Mouse (Mus musculus) stomach, embryonic 16.5 days (tissue): ENCODE results near the gene Kmt2d. TPM values are rescaled to one million over a fixed set of nuclear protein-coding genes. Genes with fewer than 3 reads are reported as not detected.
A peak's percentile ranks its signal among the peaks of the same experiment; 100 is the strongest.
"Not testable (repeated sequence)": the region's sequence is repeated elsewhere in the genome, so short reads cannot be mapped to it uniquely, and the experiment has no call there.

Experiments
- ATAC-seq: fragments of 200-750 bp; cut with Nextera tagmentation; 2 replicates; pipeline ENCODE4 v1.8.0; 2017; ENCODE audit warnings: moderate number of reproducible peaks, moderate TSS enrichment; ENCODE audit not compliant: insufficient read depth, low FRiP score
- H3K27ac ChIP-seq: fragments of 300-500 bp; sonication (generic); 2 replicates; pipeline ENCODE4 v1.5.1; 2014; ENCODE audit warnings: low read length
- H3K27me3 ChIP-seq: fragments of 300-500 bp; sonication (generic); 2 replicates; pipeline ENCODE4 v1.6.1; 2014; ENCODE audit warnings: low read length, control low read depth, mixed read lengths; ENCODE audit not compliant: control insufficient read depth, insufficient read depth
- H3K36me3 ChIP-seq: fragments of 300-500 bp; sonication (generic); 2 replicates; pipeline ENCODE4 v1.6.1; 2014; ENCODE audit warnings: low read length; ENCODE audit not compliant: control insufficient read depth, insufficient read depth
- H3K4me1 ChIP-seq: fragments of 300-500 bp; sonication (generic); 2 replicates; pipeline ENCODE4 v1.6.1; 2014; ENCODE audit warnings: low read length, control low read depth, mixed read lengths; ENCODE audit not compliant: control insufficient read depth, insufficient read depth
- H3K4me2 ChIP-seq: fragments of 300-500 bp; sonication (generic); 2 replicates; pipeline ENCODE4 v1.6.1; 2014; ENCODE audit warnings: low read depth, low read length, mixed read lengths
- H3K4me3 ChIP-seq: fragments of 300-500 bp; sonication (generic); replicated peaks from 2 replicates; pipeline ENCODE4 v1.5.1; 2014; ENCODE audit warnings: mild to moderate bottlenecking, low read length
- H3K9ac ChIP-seq: fragments of 300-500 bp; sonication (generic); 2 replicates; pipeline ENCODE4 v1.6.1; 2014; ENCODE audit warnings: low read length
- H3K9me3 ChIP-seq: fragments of 300-500 bp; sonication (generic); replicated peaks from 2 replicates; pipeline ENCODE4 v1.6.1; 2016; ENCODE audit warnings: low read length, control low read depth; ENCODE audit not compliant: control insufficient read depth
- WGBS: fragments of 180-500 bp; shearing (Covaris S2); extraction: QIAGEN DNeasy Blood & Tissue Kit; methylation state at CpG from one replicate; pipeline ENCODE4 v1.1.7; 2014; 5-methylcytosine and 5-hydroxymethylcytosine counted together
- polyA plus RNA-seq: library from polyadenylated mRNA; unstranded; fragments of >200 nt; fragmentation: Nextera tagmentation; extraction: Ambion mirVana; gene quantifications from 2 replicates; pipeline ENCODE4 v1.2.1, GENCODE M21; 2015

Kmt2d gene
- polyA plus RNA-seq, 1 experiment from 2014 or later: 11.4 TPM

DNA sequence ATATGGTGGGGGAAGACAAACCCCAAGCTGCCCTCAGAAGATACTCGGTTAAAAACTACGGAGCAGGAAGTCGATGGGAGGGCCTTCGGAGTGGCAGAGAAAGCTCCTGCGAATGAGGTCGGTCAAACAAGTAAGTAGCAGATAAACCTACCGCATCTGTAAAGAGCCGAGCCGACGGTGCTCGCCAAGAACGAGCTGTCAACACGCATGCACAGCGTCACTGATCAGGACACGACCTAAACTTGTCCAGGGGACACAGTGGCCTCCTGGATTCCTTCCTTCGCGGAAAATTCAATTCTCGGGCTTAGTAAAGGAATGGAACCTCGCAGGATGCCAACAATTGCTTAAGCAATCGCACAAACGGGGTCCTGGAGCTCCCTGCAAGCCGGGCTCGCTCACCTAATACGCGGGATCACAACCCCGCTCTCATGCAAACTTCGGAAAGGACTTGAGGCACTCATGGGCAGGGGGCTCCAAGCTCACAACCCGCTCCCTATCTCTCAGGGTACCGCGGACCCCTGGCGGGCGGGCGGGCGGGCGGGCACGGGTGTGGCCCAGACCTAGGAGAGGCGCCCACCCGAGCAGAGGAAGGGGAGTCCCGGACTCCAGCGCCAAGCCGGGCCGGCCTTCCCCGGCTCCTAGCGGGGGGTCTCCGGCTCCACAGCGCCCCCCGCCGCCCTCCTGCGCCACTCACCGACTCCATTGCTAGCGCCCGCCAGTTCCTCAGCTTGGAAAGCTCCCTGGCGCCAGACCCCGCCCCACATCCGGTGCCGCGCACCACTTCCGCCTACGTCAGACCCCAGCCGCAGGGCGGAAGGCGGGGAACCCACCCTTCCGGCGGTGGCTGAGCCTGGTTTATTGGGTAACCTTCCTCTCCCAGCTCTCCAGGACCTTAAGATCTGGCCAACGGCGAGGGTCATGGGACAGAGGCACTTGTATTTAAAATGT, 40.0 kb downstream of the Kmt2d start, which contains the start of gene Prkag1:
Gene Prkag1, minus strand, starts transcription at position 786 of the 948 bp plus-strand sequence.
- ATAC-seq: peak; percentile 96
- no peaks in the 10 kb centered on the region for H3K27me3 ChIP-seq
- peak within 1 kb of the TSS; percentile 96 for H3K9ac ChIP-seq
- under 1% methylated on average over 64 of the region's 66 CpGs for WGBS
- peaks cover 10% of the 10 kb centered on the region for H3K4me1 ChIP-seq
- H3K4me3 ChIP-seq: peak within 1 kb of the TSS; percentile 76
- H3K27ac ChIP-seq: peak within 1 kb of the TSS; percentile 94
- H3K9me3 ChIP-seq: no peaks in the 10 kb centered on the region
- peak within 1 kb of the TSS; percentile 73 for H3K4me2 ChIP-seq
- peaks cover 20% of the 10 kb centered on the region for H3K36me3 ChIP-seq

- peaks cover 13% of the 10 kb centered on the region for H3K36me3 ChIP-seq
- H3K4me3 ChIP-seq: no peak overlapping the region
- no peaks in the 10 kb centered on the region for H3K9me3 ChIP-seq
- peaks cover 10% of the 10 kb centered on the region for H3K4me1 ChIP-seq
- no peak overlapping the region for H3K4me2 ChIP-seq
- no peak overlapping the region for H3K27ac ChIP-seq
- H3K27me3 ChIP-seq: no peaks in the 10 kb centered on the region
- 88% methylated on average over 7 of the region's 7 CpGs for WGBS
- ATAC-seq: no peak
- no peak overlapping the region for H3K9ac ChIP-seq
Observed at GRCm38 (mm10) chr15:98827611-98828011, 43.4 kb downstream of the Kmt2d start.

DNA sequence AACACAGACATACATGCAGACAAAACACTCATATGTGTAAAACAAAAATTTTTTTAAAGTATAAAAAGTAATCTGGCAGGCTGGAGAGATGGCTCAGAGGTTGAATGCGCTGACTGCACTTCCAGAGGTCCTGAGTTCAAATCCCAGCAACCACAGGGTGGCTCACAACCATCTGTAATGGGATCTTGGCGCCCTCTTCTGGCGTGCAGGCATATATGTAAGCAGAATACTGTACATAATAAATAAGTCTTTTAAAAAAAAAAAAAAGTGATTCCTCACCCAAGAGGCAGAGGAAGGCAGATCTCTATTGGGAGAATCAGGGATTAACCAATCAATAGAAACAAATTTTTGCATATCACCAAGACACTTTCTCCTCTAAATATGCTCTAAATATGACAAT, 47.6 kb downstream of the Kmt2d start:
- H3K27me3 ChIP-seq: no peaks in the 10 kb centered on the region
- no peaks in the 10 kb centered on the region for H3K9me3 ChIP-seq
- no peak overlapping the region for H3K9ac ChIP-seq
- ATAC-seq: no peak
- 59% methylated on average over 3 of the region's 3 CpGs for WGBS
- H3K36me3 ChIP-seq: peaks cover 21% of the 10 kb centered on the region
- H3K4me2 ChIP-seq: no peak overlapping the region
- no peak overlapping the region for H3K27ac ChIP-seq
- no peaks in the 10 kb centered on the region; the same call in 1 of the 2 replicates for H3K4me1 ChIP-seq
- no peak overlapping the region for H3K4me3 ChIP-seq

DNA sequence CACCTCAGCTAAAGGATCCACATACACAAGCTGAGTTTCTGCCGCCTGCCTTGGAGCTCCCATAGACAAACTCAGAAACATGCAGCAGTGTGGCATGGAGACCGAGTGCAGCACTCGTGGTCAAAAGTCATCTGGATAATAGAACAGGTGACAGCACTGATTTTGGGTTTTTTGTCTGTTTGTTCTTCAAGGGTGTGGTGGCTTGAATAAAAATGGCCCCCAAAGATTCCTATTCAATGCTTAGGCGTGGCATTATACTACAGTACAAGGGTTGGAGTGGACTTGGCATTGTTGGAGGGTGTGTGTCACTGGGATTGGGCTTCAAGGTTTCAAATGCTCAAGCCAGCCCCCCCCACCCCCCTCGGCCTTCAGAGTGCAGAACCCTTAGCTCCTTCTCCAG, 48.9 kb downstream of the Kmt2d start:
- no peaks in the 10 kb centered on the region for H3K4me1 ChIP-seq
- peaks cover 21% of the 10 kb centered on the region for H3K36me3 ChIP-seq
- no peak overlapping the region for H3K4me3 ChIP-seq
- H3K9ac ChIP-seq: no peak overlapping the region
- no peaks in the 10 kb centered on the region for H3K9me3 ChIP-seq
- 82% methylated on average over 5 of the region's 5 CpGs for WGBS
- H3K27me3 ChIP-seq: no peaks in the 10 kb centered on the region
- ATAC-seq: no peak
- no peak overlapping the region for H3K4me2 ChIP-seq
- H3K27ac ChIP-seq: no peak overlapping the region

GRCm38 (mm10) chr15:98821403-98821802, 49.6 kb downstream of the Kmt2d start:
- no peak for ATAC-seq
- H3K4me3 ChIP-seq: no peak overlapping the region
- H3K9ac ChIP-seq: no peak overlapping the region
- H3K27ac ChIP-seq: no peak overlapping the region
- H3K4me2 ChIP-seq: no peak overlapping the region
- WGBS: 45% methylated on average over 10 of the region's 10 CpGs
- no peaks in the 10 kb centered on the region for H3K9me3 ChIP-seq
- H3K4me1 ChIP-seq: no peaks in the 10 kb centered on the region
- no peaks in the 10 kb centered on the region for H3K27me3 ChIP-seq
- peaks cover 21% of the 10 kb centered on the region for H3K36me3 ChIP-seq

GRCm38 (mm10) chr15:98820937-98821336, 50.1 kb downstream of the Kmt2d start:
- no peaks in the 10 kb centered on the region for H3K9me3 ChIP-seq
- H3K4me2 ChIP-seq: no peak overlapping the region
- WGBS: 86% methylated on average over 4 of the region's 4 CpGs
- H3K4me3 ChIP-seq: no peak overlapping the region
- peaks cover 21% of the 10 kb centered on the region for H3K36me3 ChIP-seq
- no peaks in the 10 kb centered on the region for H3K27me3 ChIP-seq
- H3K4me1 ChIP-seq: no peaks in the 10 kb centered on the region
- no peak overlapping the region for H3K9ac ChIP-seq
- H3K27ac ChIP-seq: no peak overlapping the region
- ATAC-seq: no peak

- Histone ChIP-seq H3K27ac (no peak overlapping the region), H3K27me3 (no peaks in the 10 kb centered on the region), H3K4me2 (no peak overlapping the region), H3K4me1 (no peaks in the 10 kb centered on the region), H3K36me3 (peaks cover 18% of the 10 kb centered on the region; the same call in 1 of the 2 replicates), H3K9ac (no peak overlapping the region), H3K4me3 (no peak overlapping the region), H3K9me3 (no peaks in the 10 kb centered on the region)
- 89% methylated on average over 7 of the region's 7 CpGs for whole genome bisulfite sequencing
- no peak for ATAC-seq
Observed at GRCm38 (mm10) chr15:98818171-98818570, 52.8 kb downstream of the Kmt2d start.

DNA sequence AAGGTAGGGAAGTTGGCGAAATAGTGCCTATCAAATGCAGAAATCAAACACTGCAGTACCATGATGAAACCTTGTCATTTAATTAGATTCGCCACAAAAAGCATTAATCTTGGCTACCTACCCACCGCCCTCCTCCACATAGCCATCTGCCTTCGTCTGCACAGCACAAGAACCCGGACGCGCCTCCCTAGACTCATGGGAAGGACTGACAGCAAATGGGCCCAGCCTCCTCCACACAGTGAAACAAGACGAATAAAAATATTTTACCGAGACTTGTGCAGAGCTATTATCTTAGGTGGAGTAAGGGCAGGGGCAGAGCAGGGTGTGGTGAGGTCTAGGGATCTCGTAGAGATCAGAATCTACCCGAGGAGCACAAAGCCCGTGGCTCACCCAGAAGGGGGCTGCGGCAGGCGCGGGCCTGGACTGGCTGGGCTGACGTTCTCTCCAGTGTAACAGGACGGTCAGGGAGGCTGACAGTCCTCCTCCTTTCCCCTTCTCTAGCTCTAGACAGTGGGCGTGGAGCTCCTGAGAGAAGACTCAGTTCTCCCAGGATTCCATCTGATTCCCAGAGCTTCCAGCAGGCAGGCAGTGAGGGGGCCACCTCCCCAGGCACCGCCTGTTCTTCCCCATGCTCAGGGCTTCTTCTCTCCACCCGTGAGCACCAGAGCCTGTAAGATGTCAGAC, 58.1 kb downstream of the Kmt2d start:
- H3K36me3 ChIP-seq: peaks cover 15% of the 10 kb centered on the region; the same call in 1 of the 2 replicates
- no peak for ATAC-seq
- H3K9ac ChIP-seq: no peak overlapping the region
- H3K27ac ChIP-seq: no peak overlapping the region
- no peak overlapping the region for H3K4me2 ChIP-seq
- WGBS: 86% methylated on average over 20 of the region's 20 CpGs
- H3K27me3 ChIP-seq: peaks cover 21% of the 10 kb centered on the region
- peaks cover 3% of the 10 kb centered on the region; the same call in 1 of the 2 replicates for H3K4me1 ChIP-seq
- no peaks in the 10 kb centered on the region for H3K9me3 ChIP-seq
- no peak overlapping the region for H3K4me3 ChIP-seq

- not testable (repeated sequence) for H3K4me2 ChIP-seq, ATAC-seq, H3K9me3 ChIP-seq, H3K4me3 ChIP-seq, H3K27ac ChIP-seq, H3K9ac ChIP-seq
- 68% methylated on average over 6 of the region's 6 CpGs for WGBS
- Histone ChIP-seq H3K36me3 (peaks cover 15% of the 10 kb centered on the region; the same call in 1 of the 2 replicates), H3K4me1 (peaks cover 17% of the 10 kb centered on the region), H3K27me3 (peaks cover 46% of the 10 kb centered on the region)
Observed at GRCm38 (mm10) chr15:98810212-98810611, 60.8 kb downstream of the Kmt2d start.
